Mouse (Mus musculus) heart, postnatal 0 days (tissue): ENCODE measurements around the gene Bola1. TPM values are rescaled to one million over a fixed set of nuclear protein-coding genes. Genes with fewer than 3 reads are reported as not detected.
A peak's percentile ranks its signal among the peaks of the same experiment; 100 is the strongest.

Experiments
- ATAC-seq: fragments of 200-750 bp; cut with Nextera tagmentation; 2 replicates; pipeline ENCODE4 v1.8.0; 2017; ENCODE audit warnings: low read depth, moderate number of reproducible peaks, moderate library complexity; ENCODE audit not compliant: insufficient read depth
- DNase-seq: peaks from one replicate; pipeline ENCODE4 v3.0.0-alpha.2; 2016; ENCODE audit warnings: low spot score
- H3K27ac ChIP-seq: fragments of 300-500 bp; sonication (generic); 2 replicates; pipeline ENCODE4 v1.5.1; 2014; ENCODE audit warnings: low read depth, mild to moderate bottlenecking
- H3K27me3 ChIP-seq: fragments of 300-500 bp; sonication (generic); 2 replicates; pipeline ENCODE4 v1.6.1; 2014; ENCODE audit warnings: low read length, mixed read lengths; ENCODE audit not compliant: control insufficient read depth, insufficient read depth
- H3K36me3 ChIP-seq: fragments of 300-500 bp; sonication (generic); replicated peaks from 2 replicates; pipeline ENCODE4 v1.6.1; 2014; ENCODE audit warnings: low read length, mixed read lengths; ENCODE audit not compliant: control insufficient read depth, insufficient read depth
- H3K4me1 ChIP-seq: fragments of 300-500 bp; sonication (generic); 2 replicates; pipeline ENCODE4 v1.6.1; 2014; ENCODE audit warnings: antibody characterized with exemption; ENCODE audit not compliant: control insufficient read depth, insufficient read depth
- H3K4me2 ChIP-seq: fragments of 300-500 bp; sonication (generic); 2 replicates; pipeline ENCODE4 v1.6.1; 2014; ENCODE audit warnings: low read depth, mild to moderate bottlenecking, low read length, moderate library complexity
- H3K4me3 ChIP-seq: fragments of 300-500 bp; sonication (generic); 2 replicates; pipeline ENCODE4 v1.5.1; 2014; ENCODE audit warnings: low read depth, low read length
- H3K9ac ChIP-seq: fragments of 300-500 bp; sonication (generic); replicated peaks from 2 replicates; pipeline ENCODE4 v1.6.1; 2014; ENCODE audit warnings: low read depth, low read length, mixed read lengths
- H3K9me3 ChIP-seq: fragments of 300-500 bp; sonication (generic); replicated peaks from 2 replicates; pipeline ENCODE4 v1.6.1; 2016; ENCODE audit warnings: low read length; ENCODE audit not compliant: control insufficient read depth
- CTCF ChIP-seq: IDR thresholded peaks from 2 replicates; pipeline ENCODE4 v1.5.1; 2016; ENCODE audit warnings: antibody characterized with exemption, control low read depth, low read depth
- EP300 ChIP-seq: IDR thresholded peaks from 2 replicates; pipeline ENCODE4 v1.6.1; 2016; ENCODE audit warnings: antibody characterized with exemption, low read depth
- WGBS: fragments of 180-500 bp; shearing (Covaris S2); extraction: QIAGEN DNeasy Blood & Tissue Kit; methylation state at CpG from one replicate; pipeline ENCODE4 v1.1.7; 2014; 5-methylcytosine and 5-hydroxymethylcytosine counted together
- polyA plus RNA-seq: library from polyadenylated mRNA; unstranded; fragments of >200 nt; fragmentation: Nextera tagmentation; extraction: Ambion mirVana; gene quantifications from 2 replicates; pipeline ENCODE4 v1.2.1, GENCODE M21; 2015
- total RNA-seq: library from RNA; depleted of rRNA; stranded (reverse); fragments of >200 nt; gene quantifications from 2 replicates; pipeline ENCODE4 v1.2.3, GENCODE M21; 2014; ENCODE audit warnings: low replicate concordance

The Bola1 gene
- total and polyA plus RNA-seq, 2 experiments from 2014 or later = 30.0 to 55.3 TPM

DNA sequence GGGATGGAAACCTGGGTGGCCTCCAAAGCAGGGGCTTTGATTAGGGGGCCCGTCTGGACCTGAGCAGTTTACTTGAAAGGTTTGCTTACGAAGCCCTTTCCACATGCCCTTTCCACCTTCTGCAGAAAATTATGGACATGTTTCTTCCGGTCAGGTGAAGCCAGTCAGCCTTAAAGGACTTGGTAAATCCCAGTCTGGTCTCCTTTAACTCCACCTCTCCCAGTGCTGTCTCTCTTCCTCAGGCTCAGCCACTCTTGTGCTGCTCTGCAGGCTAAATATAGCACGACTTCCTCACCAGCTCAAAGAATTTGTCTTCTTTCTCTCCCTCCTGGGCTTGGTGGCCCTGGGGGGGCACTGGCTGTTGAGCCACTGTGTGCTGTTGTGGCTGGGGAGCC, 37.1 kb downstream of the Bola1 start:
- H3K36me3 ChIP-seq = peaks cover 21% of the 10 kb centered on the region
- peak; percentile 61 for ATAC-seq
- 10% methylated on average over 4 of the region's 4 CpGs for WGBS

DNA sequence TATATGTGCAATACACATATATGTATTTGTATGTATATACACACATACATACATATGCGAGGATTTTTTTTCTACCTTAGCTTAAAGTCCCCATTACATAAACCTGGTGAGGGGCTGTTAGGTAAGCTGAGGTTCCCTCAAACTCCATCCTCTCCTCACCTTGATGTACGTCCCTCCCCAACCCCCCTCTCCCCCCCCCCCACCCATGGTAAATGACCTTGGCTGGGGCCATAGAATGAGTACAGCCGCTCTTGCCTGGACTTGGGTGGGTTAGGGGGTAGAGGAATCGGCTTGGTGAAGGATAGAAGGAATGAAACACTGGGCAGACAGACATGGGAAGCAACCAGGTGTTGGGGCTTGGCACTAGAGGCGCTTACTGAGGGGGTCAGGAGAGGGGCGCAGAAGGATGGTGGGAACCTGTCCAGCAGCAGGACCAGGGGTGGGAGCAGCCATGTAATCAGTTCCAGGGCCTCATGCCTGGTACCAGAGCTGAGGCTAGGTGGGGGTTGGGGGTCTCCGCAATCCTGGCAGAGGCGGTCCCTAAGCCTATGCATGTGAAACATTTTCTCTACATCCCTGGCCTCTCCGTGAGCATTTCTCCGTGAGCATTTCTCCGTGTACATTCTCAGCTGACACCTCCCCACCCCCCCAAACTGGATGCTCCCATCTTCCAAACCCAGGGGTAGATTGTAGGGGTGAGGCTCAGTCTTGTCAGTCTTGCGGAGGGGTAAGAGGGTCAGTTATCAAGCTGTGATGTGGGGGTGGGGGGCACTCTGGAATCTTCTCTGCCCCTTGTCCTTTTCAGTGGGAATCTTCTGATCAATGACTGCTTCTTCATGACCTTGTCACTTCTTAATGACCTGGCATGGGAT, 37.8 kb downstream of the Bola1 start:
- Histone ChIP-seq H3K4me1 (peaks cover 26% of the 10 kb centered on the region), H3K27me3 (no peaks in the 10 kb centered on the region), H3K9me3 (no peaks in the 10 kb centered on the region), H3K4me3 (peak overlapping the region; percentile 60), H3K9ac (peak overlapping the region; percentile 44), H3K36me3 (peaks cover 19% of the 10 kb centered on the region), H3K4me2 (peak overlapping the region; percentile 74), H3K27ac (peak overlapping the region; percentile 87)
- WGBS = 13% methylated on average over 12 of the region's 12 CpGs
- ATAC-seq (no peak; the same call in 1 of the 2 replicates), DNase-seq (no peak)
- TF ChIP-seq EP300 (no peak), CTCF (no peak)

More for the DNA sequence above, 37.1 kb downstream of the Bola1 start:
- Histone ChIP-seq H3K27me3 (no peaks in the 10 kb centered on the region), H3K4me3 (peak overlapping the region; percentile 60), H3K4me1 (peaks cover 26% of the 10 kb centered on the region), H3K4me2 (peak overlapping the region; percentile 74), H3K9ac (peak overlapping the region; percentile 44; the same call in 1 of the 2 replicates), H3K27ac (peak overlapping the region; percentile 87), H3K9me3 (no peaks in the 10 kb centered on the region)
- TF ChIP-seq EP300 (no peak), CTCF (no peak)
- DNase-seq = peak; percentile 74

GRCm38 (mm10) chr3:96180727-96181477, 38.6 kb downstream of the Bola1 start, which contains the start of gene Sv2a:
Sv2a (plus strand) TSS chr3:96181151.
- 0% methylated on average over 14 of the region's 23 CpGs for WGBS
- H3K4me1 ChIP-seq = peaks cover 26% of the 10 kb centered on the region
- no peak for TF ChIP-seq EP300
- no peak for TF ChIP-seq CTCF
- ATAC-seq = peak; percentile 52
- H3K4me3 ChIP-seq = peak within 1 kb of the TSS; percentile 60
- H3K4me2 ChIP-seq = peak within 1 kb of the TSS; percentile 74
- H3K27ac ChIP-seq = peak within 1 kb of the TSS; percentile 87
- H3K9ac ChIP-seq = peak within 1 kb of the TSS; percentile 44
- no peaks in the 10 kb centered on the region for H3K9me3 ChIP-seq
- DNase-seq = no peak
- H3K36me3 ChIP-seq = peaks cover 28% of the 10 kb centered on the region
- H3K27me3 ChIP-seq = no peaks in the 10 kb centered on the region

- no peak for TF ChIP-seq EP300
- Histone ChIP-seq H3K27me3 (no peaks in the 10 kb centered on the region), H3K9me3 (no peaks in the 10 kb centered on the region), H3K27ac (no peak overlapping the region), H3K4me3 (no peak overlapping the region), H3K9ac (no peak overlapping the region), H3K4me2 (no peak overlapping the region), H3K4me1 (peaks cover 26% of the 10 kb centered on the region), H3K36me3 (peaks cover 33% of the 10 kb centered on the region)
- WGBS = 34% methylated on average over 4 of the region's 4 CpGs
- ATAC-seq (0 out of 2 replicates have a peak, but pooled peaks have one; percentile 18), DNase-seq (peak; percentile 50)
Measured at GRCm38 (mm10) chr3:96179531-96179930, 40.0 kb downstream of the Bola1 start.

DNA sequence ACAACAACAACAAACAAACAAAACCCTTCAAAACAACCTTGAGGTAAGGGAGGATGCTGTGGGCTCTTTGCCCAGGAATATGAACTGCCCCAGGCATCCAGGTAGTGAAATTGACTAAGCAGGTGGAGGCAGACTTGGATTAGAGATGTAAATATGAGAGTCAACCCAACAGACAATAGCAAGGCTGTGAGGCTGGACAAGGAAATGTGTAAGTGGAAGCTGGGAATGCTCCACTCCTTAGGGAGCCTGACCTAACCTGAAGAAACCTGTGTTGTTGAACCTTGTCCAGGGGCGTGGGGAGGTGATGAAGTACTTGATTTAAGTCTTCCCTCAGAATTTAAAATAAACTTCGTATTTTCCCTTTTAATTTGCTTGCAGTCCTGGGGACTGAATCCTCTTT, 40.6 kb downstream of the Bola1 start:
- H3K4me2 ChIP-seq = no peak overlapping the region
- TF ChIP-seq EP300 (no peak), CTCF (no peak)
- no peaks in the 10 kb centered on the region for H3K27me3 ChIP-seq
- no peaks in the 10 kb centered on the region for H3K9me3 ChIP-seq
- H3K9ac ChIP-seq = no peak overlapping the region
- H3K27ac ChIP-seq = no peak overlapping the region
- H3K4me3 ChIP-seq = no peak overlapping the region
- peaks cover 38% of the 10 kb centered on the region for H3K36me3 ChIP-seq
- ATAC-seq = no peak
- no peak for DNase-seq
- WGBS = 85% methylated on average over 2 of the region's 2 CpGs
- peaks cover 26% of the 10 kb centered on the region for H3K4me1 ChIP-seq
